Mouse (Mus musculus): ENCODE results near the gene Grid2.
"Not testable (repeated sequence)": the region's sequence is repeated elsewhere in the genome, so short reads cannot be mapped to it uniquely, and the experiment has no call there.

Grid2 gene

DNA sequence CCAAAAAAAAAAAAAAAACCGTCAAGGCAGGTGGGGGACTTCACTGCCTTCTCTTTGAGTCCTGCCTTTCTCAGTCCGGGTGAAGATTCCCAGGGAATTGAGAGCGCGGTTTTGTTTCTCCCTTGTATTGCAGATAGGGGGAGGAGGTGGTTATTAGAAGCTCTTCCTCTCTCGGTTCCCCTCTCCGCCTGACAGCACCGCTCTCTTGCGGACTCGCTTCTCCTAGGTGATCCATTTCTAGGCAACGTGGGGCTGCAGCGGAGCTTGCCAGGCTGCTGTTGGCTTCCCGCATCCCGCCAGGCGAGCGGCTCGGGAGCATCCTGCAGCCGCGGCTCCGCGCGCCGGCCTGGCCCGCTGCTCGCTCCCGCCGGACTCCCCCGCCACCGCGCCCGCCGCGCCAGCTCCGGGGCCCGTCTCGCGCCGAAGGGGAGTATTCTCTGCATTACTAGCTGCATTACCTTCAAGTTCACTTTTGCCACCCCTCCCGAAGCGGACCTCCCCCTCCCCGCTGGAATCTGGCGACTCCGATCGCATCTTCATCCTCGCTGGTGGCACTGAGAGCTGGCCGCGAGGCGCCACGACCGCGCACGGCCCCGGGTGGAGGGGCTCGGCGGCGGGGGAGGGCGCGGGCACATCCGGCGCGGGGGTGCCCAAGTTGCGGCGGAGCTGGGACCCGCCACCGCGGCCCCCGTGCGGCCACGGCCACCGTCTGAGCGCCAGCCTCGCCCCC, at the start of gene Grid2:
Gene Grid2 (plus strand): TSS at position 51 of the 730 bp plus-strand sequence.
- peak; percentile 63 for DNase-seq

DNA sequence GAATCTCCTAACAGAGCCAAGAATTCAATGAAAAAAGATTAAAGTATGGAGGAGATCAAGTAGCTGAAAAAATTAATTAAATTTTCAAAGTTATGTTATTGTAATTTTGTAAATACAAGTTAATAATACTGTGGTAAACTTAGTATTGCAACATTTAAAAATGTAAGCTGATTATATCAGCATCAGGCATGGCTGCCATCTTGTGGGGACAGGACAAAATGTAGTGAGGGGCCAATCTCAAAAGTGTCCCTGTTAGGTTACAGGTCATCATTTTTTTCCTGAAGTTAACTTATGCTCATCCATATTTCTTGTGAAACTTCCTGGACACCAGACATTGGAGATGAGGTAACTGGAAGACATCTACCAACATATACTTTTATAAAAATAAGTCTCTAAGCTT, 4.9 kb upstream of the Grid2 start:
- DNase-seq = no peak

DNA sequence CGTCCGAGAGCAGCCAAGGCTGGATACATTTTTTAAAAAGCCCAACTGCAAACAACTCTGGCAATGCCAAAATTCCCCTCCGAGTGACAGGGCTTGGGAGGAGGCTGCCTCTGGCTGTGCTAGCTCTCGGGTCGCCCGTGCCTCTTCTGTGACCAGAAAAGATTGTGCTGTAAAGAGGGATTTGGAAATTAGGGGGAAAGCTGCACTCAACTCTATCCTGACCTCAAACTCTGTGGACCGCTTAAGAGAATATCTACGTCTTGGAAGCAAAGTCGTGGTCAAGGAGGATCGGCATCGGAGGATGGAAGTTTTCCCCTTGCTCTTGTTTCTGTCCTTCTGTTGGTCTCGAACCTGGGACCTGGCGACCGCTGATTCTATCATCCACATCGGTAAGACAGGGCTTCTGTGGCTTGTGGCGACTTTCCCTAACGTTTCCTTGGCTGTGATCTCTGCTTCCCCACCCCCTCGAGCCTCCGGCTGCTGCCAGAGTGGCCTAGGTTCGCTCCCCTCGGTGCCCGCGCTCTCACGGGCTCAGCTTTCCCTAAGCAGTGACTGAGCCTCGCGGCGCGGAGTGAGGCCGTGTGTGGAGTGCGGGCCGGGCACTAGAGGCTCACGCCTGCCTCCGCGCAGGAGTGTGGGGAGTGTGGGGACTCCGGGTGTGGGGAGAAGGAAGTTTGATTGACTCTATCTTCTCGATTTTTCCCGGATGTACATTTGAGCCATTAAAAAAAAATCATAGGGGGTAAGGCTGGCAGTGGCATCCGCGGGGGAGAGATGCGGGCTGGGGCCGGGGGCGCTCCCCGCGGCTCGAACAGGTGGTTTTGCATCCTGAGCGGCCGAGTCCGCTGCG, 1.1 kb downstream of the Grid2 start:
- peak; percentile 35 for DNase-seq

DNA sequence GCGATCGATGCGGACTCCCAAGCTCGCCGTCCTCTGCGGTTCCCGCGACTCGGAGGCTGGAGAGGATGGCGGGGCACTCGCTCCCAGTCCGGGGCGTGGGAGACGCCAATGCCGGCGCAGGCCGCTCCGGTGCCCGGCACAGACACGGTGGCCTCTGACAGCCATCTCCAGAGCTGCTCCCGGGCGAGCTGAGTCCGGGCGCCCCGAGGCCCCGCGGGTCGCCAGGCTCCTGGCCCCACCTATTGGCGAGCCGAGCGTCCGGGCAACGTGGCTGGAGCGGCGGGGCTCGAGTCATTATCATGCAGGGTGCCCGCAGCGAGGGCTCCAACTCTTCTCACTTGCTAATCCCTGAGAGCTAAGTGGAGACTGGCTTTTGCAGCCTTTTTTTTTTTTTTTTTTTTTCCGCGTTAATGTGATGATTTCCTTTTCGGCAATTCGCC, 1.8 kb downstream of the Grid2 start:
- DNase-seq = peak; percentile 49

DNA sequence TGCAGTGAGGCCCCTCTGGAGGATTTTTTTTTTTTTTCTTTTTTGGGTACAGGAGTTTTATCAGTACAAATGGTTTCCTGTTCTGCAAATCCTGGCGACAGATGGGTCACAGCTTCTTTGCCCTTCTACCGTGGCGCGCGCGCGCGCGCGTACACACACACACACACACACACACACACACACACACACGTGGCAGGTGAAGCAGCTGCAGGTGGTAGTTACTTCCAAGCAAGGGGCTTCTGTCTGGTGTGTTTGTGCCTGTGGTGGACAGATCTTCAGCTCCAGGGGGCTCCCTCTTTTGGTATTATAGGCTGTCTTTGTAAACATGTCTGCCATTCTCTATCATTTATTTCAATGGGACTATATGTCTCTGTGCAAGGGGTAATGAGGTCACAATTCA, 2.2 kb downstream of the Grid2 start:
- peak; percentile 5 for DNase-seq

DNA sequence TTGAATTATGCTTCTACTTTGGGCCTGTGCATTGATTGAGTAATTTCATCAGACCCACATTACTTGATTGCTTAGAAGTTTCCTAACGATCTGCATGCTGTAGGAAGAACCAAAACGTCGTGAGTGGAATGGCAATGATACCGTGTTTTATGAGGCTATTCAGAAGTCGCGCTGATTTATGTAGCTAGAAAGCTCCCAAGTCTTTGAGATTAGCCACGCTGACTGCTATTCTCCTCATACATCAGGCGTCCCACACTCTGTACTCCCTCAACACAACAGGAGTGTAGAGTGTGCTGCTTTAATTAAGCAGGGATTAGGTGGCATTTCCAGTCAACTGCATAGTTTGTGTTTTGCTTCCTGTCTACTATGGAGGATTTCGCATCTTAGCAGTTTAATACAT, 4.1 kb downstream of the Grid2 start:
- DNase-seq = no peak

DNA sequence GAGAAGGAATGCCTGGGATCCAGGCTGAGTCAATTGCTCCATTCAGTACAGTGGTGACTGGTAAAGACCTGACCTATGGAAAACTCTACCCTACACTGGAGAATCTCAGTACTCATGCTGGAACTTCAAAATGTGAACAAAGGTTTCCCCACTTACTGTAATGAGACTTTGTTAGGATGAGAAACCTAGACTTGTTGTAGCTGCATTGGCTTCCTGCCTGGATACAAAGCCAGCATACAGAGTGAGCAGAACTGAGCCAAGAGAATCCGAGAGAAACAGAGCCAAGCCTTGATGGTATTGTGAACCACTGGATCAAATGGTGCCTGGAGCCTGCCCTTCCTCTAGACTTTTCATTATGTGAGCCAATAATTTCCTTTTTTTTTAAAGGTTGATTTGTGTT, 28.7 kb downstream of the Grid2 start:
- DNase-seq = peak; percentile 70

DNA sequence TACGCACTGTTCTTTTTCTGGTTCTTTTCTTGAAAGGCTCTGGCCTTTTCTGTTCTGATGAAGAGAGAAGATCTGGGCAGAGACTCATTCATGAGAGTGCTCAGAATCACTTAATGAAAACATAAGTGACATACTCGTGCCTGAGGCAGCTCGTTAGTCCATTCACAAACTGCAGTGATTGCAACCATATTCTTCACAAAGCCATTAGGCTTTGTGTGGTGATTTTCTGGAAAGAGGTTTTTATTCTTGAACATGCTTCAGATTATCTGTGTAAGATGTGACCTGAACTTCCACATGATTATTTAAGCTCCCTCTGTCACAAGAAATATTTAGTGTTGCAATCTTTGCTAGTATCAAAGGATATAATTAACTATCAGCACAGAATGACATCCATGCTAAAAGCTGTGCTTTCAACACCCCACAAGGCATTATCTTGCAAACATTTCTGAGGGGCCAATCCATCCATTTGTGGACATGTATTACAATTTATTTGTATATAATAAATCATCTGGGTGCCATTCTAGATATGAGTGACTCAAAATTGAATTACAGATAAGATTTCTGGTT, 86.8 kb downstream of the Grid2 start:
- DNase-seq = no peak

DNA sequence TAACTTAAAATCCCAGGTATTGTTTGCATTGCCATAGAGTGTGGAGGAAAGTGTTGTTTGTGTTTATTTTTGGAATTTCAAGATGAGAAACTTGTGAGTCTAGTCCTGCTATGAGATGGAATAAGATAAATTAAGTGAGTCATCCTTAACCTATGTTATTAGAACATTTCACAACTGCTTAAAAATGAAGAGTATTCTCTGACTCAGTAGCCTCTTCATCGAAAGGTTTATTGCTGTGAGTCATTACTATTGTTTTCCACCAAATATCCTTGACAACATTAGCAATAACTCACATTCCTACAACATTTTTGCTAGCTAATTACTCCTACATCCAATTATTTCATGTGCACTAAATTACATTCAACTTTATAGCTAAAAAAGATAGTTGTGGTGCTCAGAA, 91.3 kb downstream of the Grid2 start:
- DNase-seq = no peak

DNA sequence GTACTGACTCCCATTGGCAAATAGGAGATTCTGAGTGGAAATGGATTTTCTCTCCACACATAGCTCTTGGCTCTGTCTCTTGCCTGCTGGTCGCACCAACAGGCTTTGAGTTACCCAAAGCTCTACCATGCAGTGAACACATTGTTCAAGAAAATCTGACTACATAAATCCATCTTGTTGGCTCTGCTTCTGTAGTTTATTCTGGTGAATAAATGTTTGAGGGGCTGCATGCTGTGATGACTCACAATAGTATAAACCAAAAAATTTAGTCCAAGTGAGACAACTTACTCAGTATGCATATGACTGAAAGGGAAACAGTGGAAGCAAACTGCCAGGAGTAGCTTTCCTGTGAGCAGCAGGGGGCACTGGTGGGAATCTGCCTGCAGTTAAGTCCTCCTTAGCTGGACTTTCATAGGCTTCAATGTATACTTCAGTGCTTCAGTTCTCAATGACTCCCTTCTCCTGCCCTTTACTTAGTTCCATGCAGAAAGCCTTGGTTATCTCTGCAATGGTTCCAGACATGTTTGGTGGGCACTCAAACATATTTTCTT, 125.5 kb downstream of the Grid2 start:
- no peak for DNase-seq

DNA sequence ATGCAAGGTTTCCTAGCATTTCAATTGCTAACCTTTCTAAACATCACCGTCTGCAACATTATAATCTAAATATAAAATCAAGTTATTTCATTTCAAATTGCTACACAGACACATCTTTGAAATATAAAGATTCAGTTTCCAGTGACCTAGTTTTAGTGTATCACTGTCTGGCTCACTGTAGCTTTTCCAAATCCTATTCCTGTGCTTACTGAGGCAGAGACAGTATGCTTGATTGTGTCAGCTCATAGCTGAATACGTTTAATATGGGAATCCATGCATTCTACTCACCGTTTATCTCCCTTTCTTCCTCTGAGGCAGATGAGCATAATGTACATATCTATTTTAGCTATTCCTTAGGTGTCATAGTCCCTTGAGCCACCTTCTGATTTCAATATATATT, 146.0 kb downstream of the Grid2 start:
- no peak for DNase-seq

DNA sequence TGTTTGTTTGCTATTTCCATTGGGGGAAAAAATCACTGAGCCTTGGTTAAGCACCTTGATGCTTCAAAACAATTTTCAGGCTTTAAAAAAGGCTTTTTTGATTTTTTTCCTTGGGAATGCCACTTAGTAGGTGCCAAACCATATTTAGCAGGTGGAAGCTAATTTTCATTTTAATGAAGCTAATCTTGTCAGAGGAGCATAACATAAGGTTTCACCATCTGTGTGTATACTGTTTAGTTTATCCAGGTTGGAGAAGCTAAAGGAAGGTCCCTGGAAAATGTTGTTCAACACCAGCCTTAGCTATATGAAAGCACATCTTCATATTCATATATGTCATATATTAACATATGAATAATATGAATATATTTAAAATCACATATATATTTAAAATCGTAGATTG, 161.9 kb downstream of the Grid2 start:
- DNase-seq = no peak

DNA sequence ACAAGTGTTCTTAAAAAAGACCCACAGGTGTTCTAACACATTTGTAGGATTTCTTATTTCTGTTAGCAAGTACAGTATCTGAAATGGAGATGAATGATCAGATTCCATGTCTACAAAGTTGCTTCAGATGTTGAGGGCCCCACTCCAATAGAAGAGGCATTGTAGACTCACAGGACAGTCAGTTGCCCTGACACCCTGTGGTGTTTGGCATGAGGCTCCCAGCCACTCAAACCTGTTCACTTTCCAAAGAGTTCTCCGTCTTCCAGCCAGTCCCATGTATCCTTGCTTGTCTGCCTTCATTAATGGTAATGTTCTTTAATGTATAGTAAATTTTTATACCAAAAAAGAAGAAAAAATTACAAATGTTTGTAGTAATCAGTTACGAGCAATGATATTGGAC, 177.1 kb downstream of the Grid2 start:
- DNase-seq = no peak

DNA sequence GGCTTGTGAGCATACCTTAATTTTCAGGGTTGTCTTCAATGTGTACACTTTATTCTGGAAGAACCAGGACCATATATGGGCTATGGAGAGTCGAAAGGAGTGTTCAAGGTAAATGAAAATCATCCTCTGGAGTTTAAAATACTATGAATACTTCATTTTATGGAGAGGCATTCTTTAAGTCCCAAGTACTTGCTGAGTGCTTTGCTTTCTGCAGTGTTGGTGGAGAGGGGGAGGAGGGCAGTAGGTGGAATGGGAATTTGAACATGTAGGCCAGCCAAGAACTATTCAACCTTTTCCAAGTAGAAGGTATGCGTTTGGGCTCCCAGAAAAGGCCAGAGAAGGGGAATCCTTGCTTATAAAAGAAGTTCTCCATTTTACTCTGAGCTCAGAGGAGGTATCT, 192.5 kb downstream of the Grid2 start:
- DNase-seq = no peak

DNA sequence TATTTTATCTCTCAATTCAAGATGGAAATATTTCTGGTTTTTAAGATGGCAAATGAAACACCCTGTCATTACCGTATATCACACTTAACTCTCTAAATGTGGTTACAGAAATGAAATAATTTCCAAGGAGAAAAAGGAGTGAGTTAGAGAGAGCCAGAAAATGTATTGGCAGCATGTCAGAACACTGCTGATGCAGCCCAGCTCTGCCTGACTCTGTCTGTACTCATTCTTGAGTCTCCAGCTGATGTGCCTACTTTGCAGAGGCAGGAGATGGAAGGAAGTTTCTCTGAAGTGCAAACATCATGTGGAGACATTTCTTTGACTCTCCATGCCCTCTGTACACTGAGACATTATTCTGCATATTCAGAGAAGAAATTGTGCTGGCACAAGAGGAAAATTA, 226.5 kb downstream of the Grid2 start:
- no peak for DNase-seq

DNA sequence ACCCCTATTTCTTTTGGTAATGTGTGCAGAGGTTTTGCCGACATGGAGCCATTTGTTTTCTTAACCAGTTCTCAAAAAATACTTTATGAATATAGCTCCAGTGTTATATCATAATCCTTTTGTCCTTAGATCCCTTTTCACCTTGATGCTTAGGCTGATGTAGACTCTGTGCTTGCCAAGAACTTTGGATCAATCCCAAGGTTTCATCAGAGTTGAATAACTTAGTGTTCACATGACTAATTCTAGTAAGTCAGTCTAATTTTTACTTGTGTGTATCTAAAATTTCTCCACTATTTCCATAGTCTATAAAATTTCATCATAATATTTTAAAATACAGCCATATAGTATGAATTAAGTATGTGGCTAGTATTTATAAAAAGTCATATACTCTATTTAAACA, 259.3 kb downstream of the Grid2 start:
- no peak for DNase-seq

DNA sequence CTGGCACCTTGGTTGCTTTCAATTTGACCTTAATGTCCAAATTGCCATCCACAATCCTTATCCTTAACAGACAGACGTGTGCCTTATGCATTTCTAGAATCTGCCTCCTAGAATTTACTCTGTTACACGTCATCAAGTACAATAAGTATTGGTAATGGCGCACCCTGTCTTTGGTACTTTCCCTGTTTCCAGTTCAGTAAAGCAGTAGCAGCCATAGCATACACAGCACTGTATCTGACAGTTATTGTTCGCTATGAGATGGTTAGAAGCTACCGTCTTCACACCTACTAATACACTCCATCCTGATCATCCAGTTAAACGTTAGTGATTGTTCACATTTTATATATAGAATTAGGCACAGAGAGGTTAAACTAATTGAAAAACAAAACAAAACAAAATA, 260.3 kb downstream of the Grid2 start:
- no peak for DNase-seq

DNA sequence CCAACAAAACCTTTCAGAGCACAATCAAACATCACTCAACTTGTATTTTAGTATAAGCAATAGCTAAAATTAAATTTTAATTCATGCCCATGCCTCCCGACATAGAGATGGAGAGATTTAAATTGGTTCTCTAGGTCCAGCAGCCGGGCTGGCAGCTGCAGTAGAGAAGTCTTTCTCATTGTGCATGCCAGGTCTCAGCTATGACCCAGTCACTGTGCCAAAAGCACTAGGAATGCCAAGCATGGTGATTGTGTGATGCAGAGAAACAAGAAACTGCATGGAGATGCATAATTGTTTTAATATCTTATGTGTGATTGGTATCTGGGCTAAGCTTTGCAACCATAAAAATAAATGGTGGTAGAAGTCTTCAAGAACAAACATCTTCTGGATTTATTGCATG, 276.1 kb downstream of the Grid2 start:
- no peak for DNase-seq

DNA sequence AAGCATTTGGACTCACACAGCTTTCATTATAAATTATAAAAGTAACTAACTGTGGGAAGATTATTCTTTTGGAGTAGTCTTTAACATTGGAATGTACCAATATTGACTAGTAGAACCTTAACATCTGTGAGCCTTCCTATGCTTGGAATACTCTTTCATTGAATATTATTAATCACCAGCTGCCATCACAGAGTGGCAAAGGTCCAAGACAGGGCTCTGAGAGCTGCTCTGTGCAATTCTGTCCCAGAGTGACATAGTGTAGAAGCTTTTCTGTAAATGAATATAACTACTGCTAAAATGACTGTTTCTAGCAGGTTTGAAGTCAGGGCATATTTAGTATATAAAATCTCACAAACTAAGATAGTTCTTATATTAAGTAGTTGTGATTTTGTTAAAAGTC, 277.2 kb downstream of the Grid2 start:
- no peak for DNase-seq

DNA sequence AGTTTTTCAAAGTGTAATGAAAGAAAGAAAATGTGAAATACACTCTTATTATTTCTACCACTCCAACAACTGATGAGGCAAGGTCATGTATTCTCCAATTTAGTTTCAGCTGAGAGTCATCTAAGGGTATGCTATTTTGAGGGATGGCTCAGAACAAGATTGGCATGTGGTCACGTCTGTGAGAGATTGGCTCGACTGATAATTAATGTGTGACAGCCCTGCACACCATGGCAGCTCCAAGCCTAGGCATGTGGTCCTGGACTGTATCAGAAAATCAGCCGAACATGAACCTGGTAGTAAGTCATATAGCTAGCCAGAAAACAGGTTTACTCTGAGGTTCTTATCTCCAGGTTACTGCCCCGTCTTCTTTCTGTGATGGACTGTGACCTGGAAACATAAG, 292.1 kb downstream of the Grid2 start:
- DNase-seq = no peak

DNA sequence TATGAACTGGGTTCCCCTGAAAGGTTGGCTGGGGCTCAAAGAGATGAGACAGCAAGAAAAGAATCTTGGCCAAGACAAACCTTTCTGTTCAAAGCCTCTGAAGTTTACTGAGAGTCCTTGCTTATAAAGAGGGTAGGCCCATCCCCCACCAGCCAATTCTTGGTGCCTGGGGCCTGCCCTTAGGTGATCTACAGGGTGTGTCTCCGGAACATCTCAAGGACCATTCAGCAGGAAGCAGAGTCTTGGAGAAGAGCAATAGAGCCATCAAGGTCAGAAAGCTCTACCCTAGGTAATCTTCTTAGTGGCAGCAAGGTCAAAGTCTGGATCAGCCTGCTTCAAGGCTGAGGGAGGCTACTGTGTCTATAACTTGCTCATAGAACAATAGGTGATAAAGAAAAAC, 313.1 kb downstream of the Grid2 start:
- not testable (repeated sequence) for DNase-seq

DNA sequence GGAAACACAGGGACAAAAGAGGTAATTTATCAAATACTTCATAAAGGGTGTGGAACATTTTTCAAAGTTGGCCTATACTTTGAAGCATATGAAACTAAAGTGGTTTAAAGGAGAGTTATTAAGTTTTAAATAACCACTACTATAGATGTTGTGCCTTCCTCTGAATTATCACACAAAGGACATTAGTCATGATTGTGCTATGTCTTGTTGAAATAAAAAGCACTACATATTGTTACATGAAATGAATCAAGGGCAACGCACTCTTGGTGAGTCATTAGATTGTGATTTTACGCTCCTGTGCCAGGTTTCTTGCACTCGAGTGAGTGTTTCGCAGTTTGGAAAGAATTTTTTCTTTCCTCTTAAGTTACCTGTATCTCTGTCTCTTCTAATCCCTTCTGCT, 335.0 kb downstream of the Grid2 start:
- no peak for DNase-seq

DNA sequence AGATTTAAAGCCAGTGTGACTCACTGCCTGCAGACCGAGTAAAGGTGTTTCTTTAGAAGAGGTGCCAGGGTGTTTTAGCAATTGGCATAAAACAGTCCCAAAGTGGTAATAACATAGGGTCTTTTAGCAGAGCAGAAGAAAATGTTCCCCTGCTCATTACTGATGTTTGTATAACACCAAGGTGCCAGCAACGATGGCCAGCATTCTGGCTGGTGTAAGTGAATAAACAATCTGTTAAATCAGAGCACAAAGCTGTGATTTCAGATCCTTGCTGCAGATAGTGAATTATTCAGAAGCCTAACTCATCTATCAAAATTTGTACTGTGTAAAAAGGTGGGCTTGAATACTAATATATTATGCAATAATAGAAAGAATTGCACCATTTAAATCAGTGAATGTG, 353.9 kb downstream of the Grid2 start:
- peak; percentile 11 for DNase-seq

DNA sequence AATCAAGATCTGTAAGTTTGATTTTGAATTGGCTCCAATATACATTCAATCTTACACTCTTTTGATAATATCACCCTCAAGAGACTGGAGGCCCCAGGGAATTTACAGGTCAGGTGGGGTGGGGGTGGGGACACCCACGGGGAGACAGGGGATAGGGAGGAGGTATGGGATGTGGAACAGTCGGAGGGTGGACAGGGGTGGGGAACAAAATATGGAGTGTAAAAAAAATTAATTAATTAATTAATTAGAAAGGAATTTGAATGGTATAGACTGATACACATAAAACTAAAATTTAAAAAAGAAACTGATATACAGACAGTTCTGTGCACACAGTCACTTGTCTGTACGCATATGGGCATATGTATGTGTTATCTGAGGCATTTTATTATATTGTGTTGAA, 380.3 kb downstream of the Grid2 start:
- DNase-seq = no peak

All from layer of hippocampus, adult 9-11 months (tissue).